Mouse (Mus musculus) CD4-positive, CD25-positive, alpha-beta regulatory T cell, adult 2 months (primary cell): ENCODE measurements around the gene Nat9.

Source experiments
- DNase-seq: peaks from one replicate; pipeline ENCODE4 v3.0.0-alpha.2; 2012; ENCODE audit warnings: low read depth, low spot score

Gene Nat9

GRCm38 (mm10) chr11:115155053-115155634 lies 32.5 kb downstream of the Nat9 start:
- peak; percentile 63 for DNase-seq

- peak; percentile 97 for DNase-seq
Observed at GRCm38 (mm10) chr11:115153699-115154292, 33.9 kb downstream of the Nat9 start.

DNA sequence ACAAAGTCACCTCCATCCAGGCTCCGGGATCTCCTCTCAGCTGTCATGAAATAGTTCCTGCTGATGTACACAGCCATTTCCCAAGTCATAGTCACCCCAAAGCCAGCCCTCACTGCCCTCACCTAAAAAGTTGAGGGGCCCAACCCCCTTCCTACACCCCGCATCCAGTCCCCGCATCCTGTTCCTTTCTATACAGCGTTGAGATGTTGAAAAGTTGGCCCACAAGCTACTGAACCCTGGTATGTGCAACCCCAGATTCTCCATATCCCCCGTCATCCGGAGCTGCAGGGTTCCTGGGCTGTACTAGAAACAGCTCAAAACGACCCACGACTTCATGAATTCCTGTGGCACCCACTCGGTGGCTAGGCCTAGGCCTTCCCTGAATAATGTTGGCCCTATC lies 34.6 kb downstream of the Nat9 start:
- DNase-seq, result peak; percentile 34

DNA sequence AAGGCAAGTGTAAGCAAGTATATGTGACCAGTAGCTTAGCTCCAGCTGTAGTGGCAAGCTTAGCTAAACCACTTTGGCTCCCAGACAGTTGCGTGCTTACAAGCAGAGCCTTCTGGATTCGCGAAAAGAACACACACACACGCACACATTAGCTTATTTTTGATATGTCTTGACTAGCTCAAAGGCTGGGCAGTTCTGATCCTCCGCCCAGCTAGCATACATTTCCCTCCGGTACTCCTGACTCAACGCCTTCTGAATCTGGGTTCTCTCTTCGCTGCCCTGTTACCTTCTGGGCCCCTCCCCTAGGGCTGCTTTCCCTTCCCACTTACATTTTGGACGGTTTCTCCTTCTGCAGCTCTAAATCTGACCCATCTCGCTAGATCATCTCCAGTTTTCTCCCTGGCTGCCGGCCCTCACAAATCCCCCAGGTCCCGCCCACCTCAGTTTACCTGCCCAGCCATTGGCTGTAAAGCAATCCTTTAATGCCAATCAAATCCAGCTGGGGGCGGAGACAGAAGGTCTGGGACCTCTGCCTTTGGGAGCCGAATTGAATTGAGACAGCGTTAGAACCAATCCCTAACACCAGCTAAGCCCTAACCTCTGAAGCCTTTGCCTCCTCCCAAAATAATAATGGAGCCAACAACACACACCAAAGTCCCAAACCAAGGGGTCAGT lies 35.8 kb downstream of the Nat9 start:
- peak; percentile 49 for DNase-seq

- peak; percentile 47 for DNase-seq
Observed at GRCm38 (mm10) chr11:115150741-115151254, 36.9 kb downstream of the Nat9 start.

DNA sequence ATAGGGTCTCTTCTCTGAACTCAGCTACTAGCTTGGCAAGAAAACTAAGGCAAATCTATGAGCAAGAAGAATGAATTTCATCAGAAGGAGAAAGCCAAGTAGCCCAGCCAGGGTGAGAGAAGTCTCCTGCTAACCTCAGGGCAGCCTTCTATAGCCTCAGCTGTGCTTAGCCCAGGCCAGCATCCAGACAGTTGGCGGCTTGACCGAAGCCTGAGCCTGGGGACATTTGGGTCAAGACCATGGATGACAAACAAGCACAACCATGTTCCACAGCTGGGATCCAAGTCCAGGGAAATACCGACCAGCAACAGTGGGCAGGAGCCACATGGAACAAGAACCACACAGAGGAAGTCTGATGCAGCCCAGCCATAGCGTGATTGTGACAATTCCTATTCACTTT lies 39.8 kb downstream of the Nat9 start:
- no peak for DNase-seq

DNA sequence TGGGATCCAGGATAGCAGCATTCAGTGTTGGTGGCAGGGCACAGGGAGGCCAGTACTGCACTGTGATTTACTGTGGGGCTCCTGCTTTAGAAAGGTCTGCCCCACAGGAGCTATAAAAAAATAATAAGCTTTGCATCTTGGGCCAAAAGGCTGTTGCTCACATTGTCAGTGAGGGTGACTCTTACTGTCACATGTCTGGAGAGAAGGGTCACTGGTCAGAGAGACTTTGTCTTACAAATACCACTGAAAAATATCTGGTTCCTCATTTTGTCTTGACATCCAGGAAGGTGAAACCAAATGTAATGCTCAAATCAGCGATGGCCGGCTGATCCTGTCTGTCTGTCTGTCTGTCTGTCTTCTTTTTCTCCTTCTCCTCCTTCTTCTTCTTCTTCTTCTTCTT lies 45.7 kb downstream of the Nat9 start:
- DNase-seq, result no peak

GRCm38 (mm10) chr11:115138597-115139262 lies 48.9 kb downstream of the Nat9 start:
- peak; percentile 44 for DNase-seq

GRCm38 (mm10) chr11:115133800-115134199 lies 53.9 kb downstream of the Nat9 start, which contains the start of gene Cd300lf:
TSS of gene Cd300lf (minus strand) at chr11:115133992.
- DNase-seq, result peak; percentile 32
